Mouse (Mus musculus) testis, adult 2 months (tissue): ENCODE measurements around the gene Cpm.

Experiments
- CTCF ChIP-seq: fragments of 200-500 bp; IDR thresholded peaks from 2 replicates; pipeline ENCODE4 v1.5.1; 2012; ENCODE audit warnings: low read depth, mild to moderate bottlenecking, inconsistent platforms, low read length, moderate library complexity; ENCODE audit not compliant: control insufficient read depth, insufficient read depth, insufficient replicate concordance
- POLR2A ChIP-seq: fragments of 200-500 bp; IDR thresholded peaks from 2 replicates; pipeline ENCODE4 v1.6.1; 2012; ENCODE audit warnings: low read depth, mild to moderate bottlenecking, inconsistent platforms, low read length, moderate library complexity; ENCODE audit not compliant: control insufficient read depth

DNA sequence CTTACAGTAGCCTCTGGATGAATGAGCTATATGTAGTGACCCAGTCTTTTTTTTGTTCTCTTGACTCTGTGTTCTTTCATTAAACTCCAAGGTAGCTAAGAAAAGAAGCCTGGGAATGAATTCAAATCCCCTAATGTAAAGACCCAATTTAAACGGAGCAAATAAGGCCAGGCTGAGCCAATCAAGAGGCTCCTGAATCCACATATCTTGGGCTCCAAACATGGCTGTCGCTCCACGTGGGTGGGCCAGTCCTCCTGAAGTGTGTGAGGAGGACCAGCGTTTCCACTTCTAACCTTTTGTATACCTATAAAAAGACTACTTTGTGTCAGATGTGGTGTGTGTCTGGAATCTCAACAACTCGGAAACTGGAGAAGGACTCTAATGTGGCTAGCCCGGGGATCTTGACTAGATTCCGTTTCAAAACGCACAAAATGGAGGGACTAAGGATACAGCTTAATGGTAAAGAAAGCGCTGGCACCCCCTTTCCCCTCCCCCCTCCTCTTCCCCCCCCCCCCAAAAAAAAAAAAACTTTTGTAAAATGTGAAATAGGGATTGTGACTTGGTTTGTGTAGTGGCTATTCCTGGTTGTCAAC, 98.3 kb downstream of the Cpm start:
- no peak for TF ChIP-seq CTCF
- TF ChIP-seq POLR2A: no peak
